11 mouse cellular contexts compared by ENCODE assay signal in genomic region chr17:56032127-56032733, GRCm38 (mm10). TPM values are rescaled to one million over a fixed set of nuclear protein-coding genes. Genes with fewer than 3 reads are reported as not detected.
DNase-seq lines count a peak whose midpoint lies in the region; ATAC-seq and TF ChIP-seq lines count a peak whose summit lies in the region.
"Had no signal": no experiment of that assay in that cellular context is flagged by ENCODE, and none has a peak within 500 bp of the region (broad histone marks: within the 10 kb centered on the region; RNA-seq: fewer than 3 reads in every experiment).

No protein-coding gene starts in this region.

- H3K4me1 ChIP-seq in cerebellum, adult 2 months (ENCODE audit: control insufficient read depth, insufficient read depth, low read length), result peaks cover 55% of the 10 kb centered on the region
- H3K4me1 ChIP-seq in megakaryocyte, embryonic 14.5 days, result peaks cover 87% of the 10 kb centered on the region
- H3K4me1 ChIP-seq in intestine, postnatal 0 days (replicated peaks; ENCODE audit: control insufficient read depth, insufficient read depth, low read length), result peaks cover 8% of the 10 kb centered on the region

- no peak overlapping the region for H3K27ac ChIP-seq in cerebellum, adult 2 months (ENCODE audit: insufficient read depth, low read length)
- peak overlapping the region; percentile 87 for H3K27ac ChIP-seq in intestine, postnatal 0 days (ENCODE audit: low read depth, low read length)
- H3K27ac ChIP-seq: midbrain, embryonic 12.5 days had no signal

- H3K4me3 ChIP-seq in cerebellum, adult 2 months (replicated peaks; ENCODE audit: insufficient read depth, low read depth, low read length), result no peak overlapping the region
- H3K4me3 ChIP-seq in megakaryocyte, embryonic 14.5 days (replicated peaks), result peak overlapping the region; percentile 86
- no peak overlapping the region for H3K4me3 ChIP-seq in intestine, postnatal 0 days (ENCODE audit: low read depth, low read length)
- H3K4me3 ChIP-seq: midbrain, embryonic 12.5 days had no signal

- DNase-seq in cerebellum, adult 9-11 months, result peak; percentile 42
- no peak for DNase-seq in cerebellum, adult 2 months
- peak; percentile 14 for DNase-seq in naive thymus-derived CD4-positive, alpha-beta T cell, adult 2 months (ENCODE audit: low read depth)
- DNase-seq in yolk sac, embryonic 10.5 days (ENCODE audit: low spot score), result no peak
- no peak for DNase-seq in right cerebral cortex, postnatal 36 days (ENCODE audit: low spot score in 2 of 2)

- no peaks in the 10 kb centered on the region for H3K27me3 ChIP-seq in cerebellum, adult 2 months (ENCODE audit: control insufficient read depth, insufficient read depth, low read length)
- H3K27me3 ChIP-seq in megakaryocyte, embryonic 14.5 days (replicated peaks), result no peaks in the 10 kb centered on the region
- H3K27me3 ChIP-seq in intestine, postnatal 0 days (replicated peaks; ENCODE audit: control insufficient read depth, insufficient read depth, low read length), result no peaks in the 10 kb centered on the region
- H3K27me3 ChIP-seq: midbrain, embryonic 12.5 days had no signal

- TF ChIP-seq POLR2A in cerebellum, adult 2 months (IDR thresholded peaks at IDR 0.05; ENCODE audit: borderline replicate concordance, insufficient read depth, low read length), result no peak

- ATAC-seq in megakaryocyte, adult 5-6 weeks (ENCODE audit: poor library complexity, severe bottlenecking), result no peak
- ATAC-seq in intestine, postnatal 0 days, result peak; percentile 75
- ATAC-seq: CD4-positive, CD25-positive, alpha-beta regulatory T cell, adult 4 months; hindbrain, postnatal 0 days had no signal

- H3K9me3 ChIP-seq in megakaryocyte, embryonic 14.5 days, result no peaks in the 10 kb centered on the region
- H3K9me3 ChIP-seq in intestine, postnatal 0 days (ENCODE audit: control insufficient read depth), result no peaks in the 10 kb centered on the region
- H3K9me3 ChIP-seq: midbrain, embryonic 12.5 days had no signal

- no peak for TF ChIP-seq CTCF in cerebellum, adult 2 months (IDR thresholded peaks at IDR 0.05; ENCODE audit: borderline replicate concordance, insufficient read depth, low read depth, low read length)
- TF ChIP-seq CTCF in intestine, postnatal 0 days (IDR thresholded peaks at IDR 0.05; ENCODE audit: low read depth), result no peak

- 53% methylated on average over 6 of the region's 6 CpGs for WGBS in cerebellum, adult 2 months
- 56% methylated on average over 6 of the region's 6 CpGs for WGBS in intestine, postnatal 0 days

- peaks cover 72% of the 10 kb centered on the region for H3K36me3 ChIP-seq in megakaryocyte, embryonic 14.5 days (replicated peaks; ENCODE audit: low read length)
- peaks cover 15% of the 10 kb centered on the region; the same call in 1 of the 2 replicates for H3K36me3 ChIP-seq in intestine, postnatal 0 days (ENCODE audit: control insufficient read depth, insufficient read depth)

- no peak overlapping the region for H3K9ac ChIP-seq in intestine, postnatal 0 days (ENCODE audit: low read depth, low read length)

- H3K4me2 ChIP-seq in intestine, postnatal 0 days (replicated peaks; ENCODE audit: low read depth), result peak overlapping the region; percentile 35
- H3K4me2 ChIP-seq: midbrain, embryonic 12.5 days had no signal

RNA-seq across cellular contexts. Expression of gene Sh3gl1, which starts 4.2 kb away (rescaled TPM):
- 69.5 and 82.5 TPM in 2 replicates for polyA plus RNA-seq in cerebellum, adult 2 months (2012; rRNA removed)
- 115 and 286 TPM in 2 replicates for polyA plus RNA-seq in megakaryocyte, embryonic 14.5 days (2012; ENCODE audit: insufficient read depth, low replicate concordance)
- 21.7 and 22.3 TPM in 2 replicates for total RNA-seq in megakaryocyte, adult 5-6 weeks (2015)
- 28.4 and 35.0 TPM in 2 replicates for total RNA-seq in megakaryocyte, adult 5-6 weeks (2017)
- 92.3 and 97.0 TPM in 2 replicates for polyA plus RNA-seq in intestine, postnatal 0 days (2015; fragmentation: Nextera tagmentation; extraction: Ambion mirVana)

RNA-seq across cellular contexts. Expression of gene Chaf1a, which starts 8.0 kb away (rescaled TPM):
- 2.9 and 3.3 TPM in 2 replicates for polyA plus RNA-seq in cerebellum, adult 2 months (2012; rRNA removed)
- polyA plus RNA-seq in megakaryocyte, embryonic 14.5 days (2012; ENCODE audit: insufficient read depth, low replicate concordance), result 17.0 and 33.8 TPM in 2 replicates
- total RNA-seq in megakaryocyte, adult 5-6 weeks (2015), result 8.1 and 9.6 TPM in 2 replicates
- 18.3 and 22.2 TPM in 2 replicates for total RNA-seq in megakaryocyte, adult 5-6 weeks (2017)
- polyA plus RNA-seq in intestine, postnatal 0 days (2015; fragmentation: Nextera tagmentation; extraction: Ambion mirVana), result 4.8 and 5.2 TPM in 2 replicates

RNA-seq across cellular contexts. Expression of gene Mpnd, which starts 26.7 kb away (rescaled TPM):
- polyA plus RNA-seq in cerebellum, adult 2 months (2012; rRNA removed), result 183 and 193 TPM in 2 replicates
- polyA plus RNA-seq in megakaryocyte, embryonic 14.5 days (2012; ENCODE audit: insufficient read depth, low replicate concordance), result 4.4 and 22.7 TPM in 2 replicates
- total RNA-seq in megakaryocyte, adult 5-6 weeks (2015), result 23.2 and 28.6 TPM in 2 replicates
- total RNA-seq in megakaryocyte, adult 5-6 weeks (2017), result 95.5 and 112 TPM in 2 replicates
- 41.4 and 43.0 TPM in 2 replicates for polyA plus RNA-seq in intestine, postnatal 0 days (2015; fragmentation: Nextera tagmentation; extraction: Ambion mirVana)

RNA-seq across cellular contexts. Expression of gene Stap2, which starts 26.8 kb away (rescaled TPM):
- 51.8 and 64.1 TPM in 2 replicates for polyA plus RNA-seq in cerebellum, adult 2 months (2012; rRNA removed)
- polyA plus RNA-seq in megakaryocyte, embryonic 14.5 days (2012; ENCODE audit: insufficient read depth, low replicate concordance), result 0.21 TPM in 1 of 2 replicates, not detected in the other
- total RNA-seq in megakaryocyte, adult 5-6 weeks (2015), result 0.25 and 0.62 TPM in 2 replicates
- 0.22 and 0.24 TPM in 2 replicates for total RNA-seq in megakaryocyte, adult 5-6 weeks (2017)
- 82.8 and 84.5 TPM in 2 replicates for polyA plus RNA-seq in intestine, postnatal 0 days (2015; fragmentation: Nextera tagmentation; extraction: Ambion mirVana)

RNA-seq across cellular contexts. Expression of gene Ubxn6, which starts 42.6 kb away (rescaled TPM):
- 114 TPM in 2 replicates for polyA plus RNA-seq in cerebellum, adult 2 months (2012; rRNA removed)
- polyA plus RNA-seq in megakaryocyte, embryonic 14.5 days (2012; ENCODE audit: insufficient read depth, low replicate concordance), result 75.0 and 97.7 TPM in 2 replicates
- total RNA-seq in megakaryocyte, adult 5-6 weeks (2015), result 12.9 and 13.2 TPM in 2 replicates
- 17.0 and 30.7 TPM in 2 replicates for total RNA-seq in megakaryocyte, adult 5-6 weeks (2017)
- 42.5 and 47.7 TPM in 2 replicates for polyA plus RNA-seq in intestine, postnatal 0 days (2015; fragmentation: Nextera tagmentation; extraction: Ambion mirVana)

Comparison
In these comparisons a context has a peak if more than half of its experiments do, and no peak if none do; other contexts are left out.
1. DNase-seq: peak in cerebellum, adult 9-11 months (single experiment) and naive thymus-derived CD4-positive, alpha-beta T cell, adult 2 months (single experiment); none in cerebellum, adult 2 months (0 of 2), yolk sac, embryonic 10.5 days (single experiment) and right cerebral cortex, postnatal 36 days (0 of 2).